Mouse (Mus musculus) neural tube, embryonic 12.5 days (tissue): ENCODE results near the gene Gpr179. TPM values are rescaled to one million over a fixed set of nuclear protein-coding genes. Genes with fewer than 3 reads are reported as not detected.

ENCODE experiments used
- ATAC-seq: fragments of 200-750 bp; cut with Nextera tagmentation; 2 replicates; pipeline ENCODE4 v1.8.0; 2017; ENCODE audit warnings: low read depth, mild to moderate bottlenecking, moderate TSS enrichment, moderate library complexity; ENCODE audit not compliant: low FRiP score
- H3K27ac ChIP-seq: fragments of 300-500 bp; sonication (generic); 2 replicates; pipeline ENCODE4 v1.5.1; 2016
- H3K27me3 ChIP-seq: fragments of 300-500 bp; sonication (generic); replicated peaks from 2 replicates; pipeline ENCODE4 v1.6.1; 2016; ENCODE audit warnings: mild to moderate bottlenecking
- H3K36me3 ChIP-seq: fragments of 300-500 bp; sonication (generic); 2 replicates; pipeline ENCODE4 v1.6.1; 2016; ENCODE audit warnings: mild to moderate bottlenecking
- H3K4me1 ChIP-seq: fragments of 300-500 bp; sonication (generic); 2 replicates; pipeline ENCODE4 v1.6.1; 2016
- H3K4me2 ChIP-seq: fragments of 300-500 bp; sonication (generic); replicated peaks from 2 replicates; pipeline ENCODE4 v1.6.1; 2016; ENCODE audit warnings: mild to moderate bottlenecking
- H3K4me3 ChIP-seq: fragments of 300-500 bp; sonication (generic); 2 replicates; pipeline ENCODE4 v1.5.1; 2016
- H3K9ac ChIP-seq: fragments of 300-500 bp; sonication (generic); 2 replicates; pipeline ENCODE4 v1.6.1; 2016; ENCODE audit warnings: mild to moderate bottlenecking
- H3K9me3 ChIP-seq: fragments of 300-500 bp; sonication (generic); 2 replicates; pipeline ENCODE4 v1.6.1; 2016; ENCODE audit warnings: mild to moderate bottlenecking
- WGBS: fragments of 180-500 bp; shearing (Covaris S2); methylation state at CpG from one replicate; pipeline ENCODE4 v1.1.7; 2016; 5-methylcytosine and 5-hydroxymethylcytosine counted together
- polyA plus RNA-seq: library from polyadenylated mRNA; unstranded; fragments of >200 nt; fragmentation: Nextera tagmentation; extraction: Ambion mirVana; gene quantifications from 2 replicates; pipeline ENCODE4 v1.2.1, GENCODE M21; 2016

Gene Gpr179
- polyA plus RNA-seq, 1 experiment from 2014 or later, result 0.19 TPM

DNA sequence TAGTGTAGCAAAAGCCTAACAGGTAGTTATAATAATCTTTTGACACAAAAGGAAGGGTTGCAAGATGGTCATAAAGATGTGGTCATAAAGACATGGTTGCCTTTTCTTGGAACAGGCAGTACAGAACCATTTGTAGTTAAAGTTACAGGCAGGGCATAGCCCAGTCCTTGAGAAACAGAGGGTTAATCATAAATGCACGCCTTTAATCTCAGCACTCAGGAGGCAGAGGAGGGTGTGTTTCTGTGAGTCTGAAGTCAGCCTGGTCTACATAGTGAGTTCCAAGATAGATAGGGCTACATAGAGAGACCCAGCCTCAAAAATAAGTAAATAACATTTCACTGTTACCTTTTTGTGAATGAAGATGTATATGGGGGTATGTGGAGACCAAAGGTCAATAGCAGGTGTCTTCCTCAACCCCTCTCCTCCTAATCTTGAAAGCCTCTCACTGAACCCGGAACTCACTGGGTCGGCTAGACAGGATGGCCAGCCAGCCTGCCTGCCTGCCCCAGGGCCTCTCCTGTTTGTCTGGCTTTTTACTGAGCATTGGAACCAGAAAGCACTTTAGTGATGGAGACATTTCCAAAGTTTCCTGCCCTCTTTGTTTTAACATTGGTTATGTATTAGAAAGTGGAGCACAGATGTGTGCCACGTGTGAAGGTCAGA, 1.2 kb upstream of the Gpr179 start:
- H3K36me3 ChIP-seq, result no peaks in the 10 kb centered on the region
- H3K4me3 ChIP-seq, result no peak overlapping the region
- no peak overlapping the region for H3K4me2 ChIP-seq
- no peak overlapping the region for H3K9ac ChIP-seq
- H3K27ac ChIP-seq, result no peak overlapping the region
- 76% methylated on average over 4 of the region's 4 CpGs for WGBS
- ATAC-seq, result no peak
- H3K27me3 ChIP-seq, result 0 out of 2 replicates have a peak, but pooled peaks cover 4% of the 10 kb centered on the region
- H3K9me3 ChIP-seq, result no peaks in the 10 kb centered on the region
- H3K4me1 ChIP-seq, result peaks cover 33% of the 10 kb centered on the region

- Histone ChIP-seq H3K9ac (no peak overlapping the region), H3K4me3 (no peak overlapping the region), H3K36me3 (no peaks in the 10 kb centered on the region), H3K9me3 (no peaks in the 10 kb centered on the region), H3K4me2 (peak overlapping the region; percentile 33), H3K4me1 (peaks cover 33% of the 10 kb centered on the region), H3K27me3 (0 out of 2 replicates have a peak, but pooled peaks cover 4% of the 10 kb centered on the region), H3K27ac (peak overlapping the region; percentile 37; the same call in 1 of the 2 replicates)
- 15% methylated on average over 2 of the region's 2 CpGs for WGBS
- ATAC-seq, result peak; percentile 71
Observed at GRCm38 (mm10) chr11:97350035-97350434, 1.8 kb downstream of the Gpr179 start.

DNA sequence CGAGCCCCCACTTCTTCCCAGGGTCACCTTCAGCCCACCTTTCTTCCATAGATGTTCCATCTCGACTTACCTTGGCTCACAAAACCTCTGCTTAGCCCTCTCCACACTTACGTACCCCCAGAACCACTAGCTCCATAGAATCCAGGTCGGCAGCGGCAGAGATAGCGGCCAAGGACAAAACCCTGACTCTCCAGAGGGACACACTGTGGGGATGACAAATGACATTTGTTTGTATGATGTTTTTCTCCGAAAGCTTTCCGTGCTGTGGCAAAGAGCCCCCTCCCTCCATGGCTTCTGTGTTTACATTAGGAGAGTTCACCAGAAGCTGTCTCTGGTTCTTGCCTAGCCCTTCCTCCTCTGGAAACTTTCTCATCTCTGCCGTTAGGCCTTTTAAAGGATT, 4.6 kb downstream of the Gpr179 start:
- Histone ChIP-seq H3K9me3 (no peaks in the 10 kb centered on the region), H3K9ac (no peak overlapping the region), H3K4me1 (peaks cover 36% of the 10 kb centered on the region), H3K4me2 (no peak overlapping the region), H3K27me3 (0 out of 2 replicates have a peak, but pooled peaks cover 4% of the 10 kb centered on the region), H3K4me3 (no peak overlapping the region), H3K36me3 (no peaks in the 10 kb centered on the region), H3K27ac (no peak overlapping the region)
- 84% methylated on average over 9 of the region's 9 CpGs for WGBS
- no peak for ATAC-seq

GRCm38 (mm10) chr11:97346383-97346782, 5.5 kb downstream of the Gpr179 start:
- no peak overlapping the region for H3K4me2 ChIP-seq
- H3K27me3 ChIP-seq, result 0 out of 2 replicates have a peak, but pooled peaks cover 4% of the 10 kb centered on the region
- no peaks in the 10 kb centered on the region for H3K9me3 ChIP-seq
- no peak overlapping the region for H3K9ac ChIP-seq
- 84% methylated on average over 9 of the region's 9 CpGs for whole genome bisulfite sequencing
- H3K27ac ChIP-seq, result no peak overlapping the region
- H3K36me3 ChIP-seq, result no peaks in the 10 kb centered on the region
- ATAC-seq, result no peak
- H3K4me1 ChIP-seq, result peaks cover 27% of the 10 kb centered on the region
- H3K4me3 ChIP-seq, result no peak overlapping the region

DNA sequence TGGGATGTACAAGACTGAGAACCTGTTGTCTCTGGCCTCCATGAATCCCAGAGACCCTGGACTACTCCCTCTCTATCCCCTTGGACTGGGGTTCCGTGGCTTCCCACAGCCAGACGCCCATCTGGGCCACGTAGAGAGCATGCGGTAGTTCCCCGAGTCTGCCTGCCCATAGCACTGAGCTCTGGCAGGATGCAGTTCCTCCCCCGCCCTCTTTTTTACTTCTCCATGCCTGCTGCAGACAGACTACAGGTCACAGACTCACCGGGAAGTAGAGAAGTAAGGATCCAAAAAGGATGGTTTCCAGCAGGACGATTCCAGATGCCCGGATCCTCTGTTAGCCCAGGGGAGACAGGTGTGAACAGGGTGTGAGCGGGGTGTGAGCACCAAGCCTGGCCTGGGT, 6.4 kb downstream of the Gpr179 start:
- WGBS, result 83% methylated on average over 10 of the region's 10 CpGs
- no peaks in the 10 kb centered on the region for H3K27me3 ChIP-seq
- no peak for ATAC-seq
- no peak overlapping the region for H3K9ac ChIP-seq
- H3K27ac ChIP-seq, result no peak overlapping the region
- peaks cover 17% of the 10 kb centered on the region for H3K4me1 ChIP-seq
- H3K36me3 ChIP-seq, result no peaks in the 10 kb centered on the region
- H3K4me2 ChIP-seq, result no peak overlapping the region
- H3K9me3 ChIP-seq, result no peaks in the 10 kb centered on the region
- H3K4me3 ChIP-seq, result no peak overlapping the region

DNA sequence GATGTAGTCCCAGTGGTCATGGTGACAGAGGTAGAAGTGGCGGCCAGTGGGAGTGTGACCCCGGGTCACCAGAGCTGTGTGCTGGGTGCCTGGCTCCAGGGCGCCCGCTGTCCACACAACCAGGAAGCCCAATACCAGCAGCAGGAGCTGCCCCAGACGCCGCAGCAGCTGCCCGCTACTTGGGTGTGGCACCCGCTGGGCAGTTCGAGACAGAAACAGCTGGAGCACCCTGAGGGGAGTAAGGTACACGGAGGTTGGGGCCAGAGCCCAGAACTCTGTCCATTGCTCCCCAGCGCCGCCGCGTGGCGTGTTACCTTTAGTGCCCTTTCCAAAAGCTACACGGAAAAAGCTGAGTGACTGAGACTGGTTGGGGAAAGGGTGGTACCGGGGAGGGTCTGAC, 8.3 kb downstream of the Gpr179 start:
- Histone ChIP-seq H3K4me1 (peaks cover 11% of the 10 kb centered on the region; the same call in 1 of the 2 replicates), H3K36me3 (no peaks in the 10 kb centered on the region)
- 34% methylated on average over 17 of the region's 17 CpGs for WGBS

DNA sequence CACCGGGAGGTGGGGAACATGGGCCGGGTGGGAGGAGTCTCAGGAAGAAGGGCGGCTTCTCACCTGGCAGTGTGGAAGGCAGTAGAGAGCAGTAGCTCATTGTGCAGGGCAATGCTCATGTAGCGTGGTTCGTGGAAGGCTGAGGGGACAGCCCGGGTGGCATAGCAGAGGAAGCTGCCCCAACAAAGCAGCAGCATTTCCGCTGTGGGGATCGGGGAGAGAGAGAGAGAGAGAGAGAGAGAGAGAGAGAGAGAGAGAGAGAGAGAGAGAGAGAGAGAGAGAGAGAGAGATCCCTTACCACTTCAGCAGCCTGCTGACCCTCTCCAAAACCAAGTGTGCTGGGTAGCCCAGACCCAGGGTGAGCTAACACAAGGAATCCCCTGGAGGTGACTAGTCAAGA, 8.7 kb downstream of the Gpr179 start:
- H3K27ac ChIP-seq, result no peak overlapping the region
- no peak overlapping the region for H3K4me2 ChIP-seq
- no peak for ATAC-seq
- no peaks in the 10 kb centered on the region for H3K9me3 ChIP-seq
- WGBS, result 52% methylated on average over 8 of the region's 8 CpGs
- H3K4me3 ChIP-seq, result no peak overlapping the region
- no peaks in the 10 kb centered on the region for H3K36me3 ChIP-seq
- H3K4me1 ChIP-seq, result peaks cover 12% of the 10 kb centered on the region; the same call in 1 of the 2 replicates
- H3K27me3 ChIP-seq, result no peaks in the 10 kb centered on the region
- H3K9ac ChIP-seq, result no peak overlapping the region

More for the DNA sequence above, 8.3 kb downstream of the Gpr179 start:
- H3K4me3 ChIP-seq, result no peak overlapping the region
- H3K9ac ChIP-seq, result no peak overlapping the region
- H3K27ac ChIP-seq, result no peak overlapping the region
- H3K27me3 ChIP-seq, result no peaks in the 10 kb centered on the region
- H3K9me3 ChIP-seq, result no peaks in the 10 kb centered on the region
- H3K4me2 ChIP-seq, result no peak overlapping the region; the same call in 1 of the 2 replicates
- ATAC-seq, result no peak

DNA sequence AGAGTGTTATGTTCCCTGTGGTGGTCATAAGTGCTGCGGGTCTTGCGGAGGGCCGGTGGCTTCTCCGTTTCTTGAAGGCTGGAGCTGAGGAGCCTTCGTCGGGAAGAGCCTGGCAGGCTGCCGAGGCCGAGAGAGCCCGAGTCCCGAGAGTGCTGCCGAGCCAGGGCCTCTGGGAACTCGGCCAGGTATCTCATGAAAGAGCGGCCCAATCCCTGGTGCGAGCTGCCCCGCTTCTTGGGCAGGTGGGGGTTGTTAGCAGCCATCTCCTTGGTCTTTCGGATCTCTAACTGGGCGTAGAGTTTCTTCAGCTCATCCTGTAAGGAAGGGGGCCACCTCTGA, 12.9 kb downstream of the Gpr179 start:
- WGBS, result 50% methylated on average over 17 of the region's 17 CpGs
- peaks cover 11% of the 10 kb centered on the region; the same call in 1 of the 2 replicates for H3K4me1 ChIP-seq
- no peaks in the 10 kb centered on the region for H3K27me3 ChIP-seq
- no peaks in the 10 kb centered on the region for H3K9me3 ChIP-seq
- no peak overlapping the region for H3K4me2 ChIP-seq
- no peaks in the 10 kb centered on the region for H3K36me3 ChIP-seq
- no peak for ATAC-seq
- no peak overlapping the region for H3K9ac ChIP-seq
- H3K4me3 ChIP-seq, result no peak overlapping the region
- no peak overlapping the region for H3K27ac ChIP-seq

DNA sequence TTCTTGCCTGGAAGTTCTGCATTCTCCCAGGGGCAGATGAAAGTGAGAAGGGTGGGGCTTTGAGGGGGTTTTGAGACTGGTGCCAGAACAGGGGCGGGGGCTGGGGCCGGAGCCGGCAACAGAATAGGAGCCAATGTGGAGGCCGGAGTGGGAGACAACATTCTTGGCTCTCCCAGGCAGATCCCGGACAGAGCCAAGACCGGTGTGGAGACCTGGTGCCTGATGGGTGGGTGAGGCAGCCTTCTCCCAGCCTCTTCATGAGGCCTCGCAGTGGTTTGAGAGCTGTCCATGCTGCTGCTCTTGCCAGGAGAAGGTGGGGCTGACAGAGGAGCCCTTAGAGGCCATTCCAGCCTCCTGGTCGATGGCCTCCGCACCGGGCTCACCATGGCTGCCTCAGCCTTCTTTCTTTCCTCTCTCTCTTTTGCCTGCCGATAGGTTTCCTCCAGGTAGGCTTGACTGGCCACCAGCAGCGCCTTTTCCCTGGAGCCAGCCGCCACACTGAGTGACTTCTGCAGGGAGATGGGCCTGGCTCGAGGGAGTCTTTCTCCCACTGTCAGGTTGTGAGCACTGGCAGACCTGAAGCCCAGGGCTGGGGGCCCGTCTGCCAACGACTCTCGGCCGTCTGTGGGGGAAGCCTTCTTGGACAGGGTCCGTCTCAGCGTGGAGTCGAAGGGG, 13.4 kb downstream of the Gpr179 start:
- ATAC-seq, result no peak
- H3K4me2 ChIP-seq, result no peak overlapping the region

GRCm38 (mm10) chr11:97337363-97337762, 14.5 kb downstream of the Gpr179 start:
- Histone ChIP-seq H3K27ac (no peak overlapping the region), H3K36me3 (no peaks in the 10 kb centered on the region), H3K4me3 (no peak overlapping the region), H3K4me2 (no peak overlapping the region), H3K9ac (no peak overlapping the region), H3K27me3 (no peaks in the 10 kb centered on the region), H3K9me3 (no peaks in the 10 kb centered on the region), H3K4me1 (peaks cover 6% of the 10 kb centered on the region; the same call in 1 of the 2 replicates)
- WGBS, result 90% methylated on average over 12 of the region's 12 CpGs
- no peak for ATAC-seq

More for the DNA sequence above, 13.4 kb downstream of the Gpr179 start:
- Histone ChIP-seq H3K27me3 (no peaks in the 10 kb centered on the region), H3K9me3 (no peaks in the 10 kb centered on the region), H3K4me3 (no peak overlapping the region), H3K27ac (no peak overlapping the region), H3K36me3 (no peaks in the 10 kb centered on the region), H3K9ac (no peak overlapping the region), H3K4me1 (peaks cover 6% of the 10 kb centered on the region; the same call in 1 of the 2 replicates)
- 57% methylated on average over 21 of the region's 21 CpGs for WGBS

- no peak for ATAC-seq
- no peaks in the 10 kb centered on the region for H3K9me3 ChIP-seq
- no peak overlapping the region for H3K27ac ChIP-seq
- WGBS, result 69% methylated on average over 14 of the region's 14 CpGs
- peaks cover 6% of the 10 kb centered on the region; the same call in 1 of the 2 replicates for H3K4me1 ChIP-seq
- H3K27me3 ChIP-seq, result no peaks in the 10 kb centered on the region
- no peak overlapping the region for H3K9ac ChIP-seq
- H3K36me3 ChIP-seq, result no peaks in the 10 kb centered on the region
- no peak overlapping the region for H3K4me2 ChIP-seq
- H3K4me3 ChIP-seq, result no peak overlapping the region
Observed at GRCm38 (mm10) chr11:97336751-97337345, 15.0 kb downstream of the Gpr179 start.

DNA sequence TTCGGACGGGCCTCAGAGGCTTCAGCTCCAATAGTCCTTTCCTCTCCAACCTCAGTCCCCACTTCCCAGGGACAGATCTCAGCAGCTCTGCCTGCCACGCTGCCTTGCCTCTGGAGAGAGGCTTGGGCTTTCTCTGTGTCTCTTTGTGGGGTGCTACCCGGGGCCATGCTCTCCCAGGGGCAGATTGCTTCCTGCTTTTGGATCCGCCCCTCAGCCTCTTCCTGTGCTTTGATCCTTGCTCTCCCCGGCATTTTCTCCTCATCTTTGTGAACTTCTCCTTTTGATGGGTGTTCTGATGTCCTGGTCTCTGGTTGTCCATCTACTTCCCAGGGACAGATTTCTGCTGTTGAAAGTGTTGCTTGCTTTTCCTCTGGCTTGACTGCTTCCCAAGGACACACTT, 15.6 kb downstream of the Gpr179 start:
- Histone ChIP-seq H3K27me3 (no peaks in the 10 kb centered on the region), H3K4me1 (peaks cover 6% of the 10 kb centered on the region; the same call in 1 of the 2 replicates), H3K4me2 (no peak overlapping the region), H3K9ac (no peak overlapping the region), H3K9me3 (no peaks in the 10 kb centered on the region), H3K36me3 (no peaks in the 10 kb centered on the region), H3K4me3 (no peak overlapping the region), H3K27ac (no peak overlapping the region)
- WGBS, result 49% methylated on average over 6 of the region's 6 CpGs
- ATAC-seq, result no peak
